Mouse (Mus musculus): ENCODE measurements around the gene Coro1b.

Coro1b gene

DNA sequence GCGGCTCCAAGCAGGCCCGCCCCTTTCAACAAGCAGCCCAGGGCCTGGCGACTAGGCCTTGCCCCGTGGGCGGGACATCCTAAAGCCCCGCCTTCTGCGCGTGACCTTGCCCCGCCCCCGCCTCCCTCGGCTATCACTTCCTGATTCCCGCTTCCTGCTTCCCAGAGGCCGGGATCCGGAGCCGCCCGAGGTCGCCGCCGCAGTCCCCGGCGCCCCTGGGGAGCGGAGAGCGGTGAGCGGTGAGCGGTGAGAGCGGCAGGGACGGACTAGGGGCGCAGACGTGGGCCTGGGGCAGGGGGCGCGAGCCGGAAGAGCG lies at the start of gene Coro1b:
Coro1b (plus strand) TSS at position 129 of the 316 bp plus-strand sequence.
- DNase-seq (ENCODE audit: low spot score) = peak; percentile 97

DNA sequence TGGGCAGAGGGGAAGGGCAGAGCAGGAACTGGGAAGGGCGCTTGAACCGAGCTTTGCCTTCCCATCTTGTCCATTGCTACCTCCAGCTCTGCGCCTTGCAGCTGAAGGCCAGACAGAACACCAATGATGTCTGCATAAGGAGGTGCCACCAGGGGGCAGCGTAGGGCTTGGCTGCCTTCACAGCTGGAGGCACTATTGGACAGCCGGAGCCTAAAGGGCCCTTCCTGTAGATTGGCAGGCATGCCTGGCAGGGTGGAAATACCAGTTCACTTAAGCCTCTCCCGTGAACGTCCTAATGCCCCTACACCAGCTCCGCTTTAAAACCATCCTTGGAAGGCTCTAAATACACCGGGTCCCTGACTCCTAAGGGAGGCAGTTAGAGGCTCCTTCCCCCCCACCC lies 49.4 kb upstream of the Coro1b start:
- peak; percentile 98 for DNase-seq (ENCODE audit: low spot score)

- DNase-seq (ENCODE audit: low spot score) = peak; percentile 74
Observed at GRCm38 (mm10) chr19:4099837-4100717, 48.3 kb upstream of the Coro1b start, which contains the start of gene Pitpnm1. Gene Pitpnm1, plus strand, starts transcription at chr19:4099998.

- DNase-seq (ENCODE audit: low spot score) = no peak
Observed at GRCm38 (mm10) chr19:4100718-4101261, 47.6 kb upstream of the Coro1b start.

DNA sequence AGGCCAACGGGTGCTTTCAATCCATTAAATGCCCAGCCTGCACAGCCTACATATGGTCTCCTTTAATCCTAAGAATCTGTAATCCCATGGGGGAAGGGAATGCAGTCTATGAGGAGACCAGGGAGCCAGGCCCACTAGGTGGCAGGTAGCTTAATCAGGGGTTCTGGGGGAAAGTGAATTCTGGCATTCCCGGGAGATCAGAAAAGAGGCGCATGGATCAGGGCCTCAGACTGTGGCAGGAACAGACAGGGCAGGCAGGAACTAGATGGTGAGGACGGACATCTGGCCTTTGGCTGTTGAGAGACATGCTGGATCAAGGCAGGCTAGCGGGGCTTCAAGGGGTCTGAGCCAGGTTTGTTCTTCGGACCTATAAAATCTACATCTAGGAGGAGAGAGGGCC lies 47.0 kb upstream of the Coro1b start:
- no peak for DNase-seq (ENCODE audit: low spot score)

DNA sequence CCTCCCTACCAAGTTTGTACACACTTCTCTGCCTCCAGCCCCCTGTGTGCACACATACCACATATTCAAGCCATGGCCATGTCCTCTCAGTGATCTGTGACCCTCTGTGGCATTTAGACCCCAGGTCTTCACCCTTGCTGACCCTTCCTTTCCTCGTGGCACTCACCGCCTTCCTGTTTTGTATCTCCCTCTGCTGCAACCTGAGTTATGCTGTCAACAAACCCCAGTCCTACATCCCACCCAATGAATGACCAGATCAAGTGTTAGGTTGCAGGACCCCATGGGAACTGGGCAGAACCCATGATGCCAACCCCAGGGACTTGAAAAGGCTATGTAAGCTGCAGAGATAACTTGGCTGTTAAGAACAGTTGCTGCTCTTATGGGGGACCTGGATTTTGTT lies 46.4 kb upstream of the Coro1b start:
- no peak for DNase-seq (ENCODE audit: low spot score)

DNA sequence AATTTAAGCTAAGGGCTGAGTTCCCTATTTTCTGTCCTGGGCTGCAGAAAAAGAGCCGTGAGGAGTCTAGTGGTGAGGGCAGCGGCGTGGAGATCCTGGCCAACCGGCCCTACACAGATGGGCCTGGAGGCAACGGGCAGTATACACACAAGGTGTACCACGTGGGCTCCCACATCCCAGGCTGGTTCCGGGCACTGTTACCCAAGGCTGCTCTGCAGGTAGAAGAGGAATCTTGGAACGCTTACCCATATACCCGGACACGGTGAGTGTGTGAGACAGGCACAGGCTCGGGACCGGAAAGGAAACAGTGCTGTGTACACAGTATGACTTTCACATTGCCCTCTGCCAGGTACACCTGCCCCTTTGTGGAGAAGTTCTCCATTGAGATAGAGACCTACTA lies 45.8 kb upstream of the Coro1b start:
- DNase-seq (ENCODE audit: low spot score) = no peak

GRCm38 (mm10) chr19:4103294-4103693 lies 45.1 kb upstream of the Coro1b start:
- no peak for DNase-seq (ENCODE audit: low spot score)

DNA sequence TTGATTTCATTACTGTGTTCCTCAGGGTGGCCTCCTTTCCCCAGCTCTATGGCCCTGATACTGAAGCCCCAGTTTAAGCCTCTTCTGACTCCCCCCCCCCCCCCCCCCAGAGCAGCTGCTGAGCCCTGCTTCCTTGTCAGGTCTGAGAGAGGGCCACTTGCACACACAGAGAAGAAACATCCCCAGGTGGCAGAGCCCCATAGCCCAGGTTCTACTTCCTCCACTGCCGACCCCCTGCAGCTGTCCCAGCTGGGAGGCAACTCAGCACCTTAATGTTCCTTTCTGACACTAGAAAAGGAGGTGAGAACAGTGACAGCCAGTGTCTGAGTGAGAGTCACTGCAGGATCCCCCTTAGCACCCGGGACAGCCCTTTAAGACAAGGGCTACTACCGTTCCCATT lies 44.6 kb upstream of the Coro1b start:
- DNase-seq (ENCODE audit: low spot score) = no peak

GRCm38 (mm10) chr19:4104675-4105194 lies 43.7 kb upstream of the Coro1b start:
- DNase-seq (ENCODE audit: low spot score) = no peak

GRCm38 (mm10) chr19:4106654-4107053 lies 41.8 kb upstream of the Coro1b start:
- no peak for DNase-seq (ENCODE audit: low spot score)

GRCm38 (mm10) chr19:4108535-4108934 lies 39.9 kb upstream of the Coro1b start:
- DNase-seq (ENCODE audit: low spot score) = no peak

GRCm38 (mm10) chr19:4112063-4112960 lies 36.1 kb upstream of the Coro1b start:
- DNase-seq (ENCODE audit: low spot score) = no peak

- DNase-seq (ENCODE audit: low spot score) = peak; percentile 99
Observed at GRCm38 (mm10) chr19:4113186-4113805, 35.1 kb upstream of the Coro1b start.

- DNase-seq (ENCODE audit: low spot score) = peak; percentile 76
Observed at GRCm38 (mm10) chr19:4113806-4114230, 34.6 kb upstream of the Coro1b start.

GRCm38 (mm10) chr19:4114551-4114950 lies 33.9 kb upstream of the Coro1b start:
- DNase-seq (ENCODE audit: low spot score) = no peak

DNA sequence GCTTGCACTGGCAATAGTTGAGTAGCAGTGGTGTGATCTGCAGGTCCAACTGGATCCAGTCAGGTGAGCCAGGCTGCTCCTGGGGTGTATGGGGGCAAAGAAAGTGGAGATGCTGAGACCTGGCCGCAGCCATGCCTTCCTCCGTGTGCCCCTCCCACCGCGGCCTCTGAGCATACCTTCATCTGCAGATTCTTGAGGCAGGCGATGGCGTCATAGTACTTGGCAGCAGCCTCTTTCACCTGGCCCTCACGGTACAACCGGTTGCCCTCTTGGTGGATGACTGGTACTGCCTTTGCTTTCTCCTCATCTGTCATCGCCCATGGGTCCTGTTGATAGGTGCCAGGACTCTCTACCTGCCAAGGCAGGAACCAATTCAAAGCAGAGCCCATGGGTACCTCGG lies 33.3 kb upstream of the Coro1b start:
- no peak for DNase-seq (ENCODE audit: low spot score)

- no peak for DNase-seq (ENCODE audit: low spot score)
Observed at GRCm38 (mm10) chr19:4115816-4116215, 32.6 kb upstream of the Coro1b start.

GRCm38 (mm10) chr19:4117006-4117405 lies 31.4 kb upstream of the Coro1b start:
- no peak for DNase-seq (ENCODE audit: low spot score)

- no peak for DNase-seq (ENCODE audit: low spot score)
Observed at GRCm38 (mm10) chr19:4118350-4118749, 30.1 kb upstream of the Coro1b start.

DNA sequence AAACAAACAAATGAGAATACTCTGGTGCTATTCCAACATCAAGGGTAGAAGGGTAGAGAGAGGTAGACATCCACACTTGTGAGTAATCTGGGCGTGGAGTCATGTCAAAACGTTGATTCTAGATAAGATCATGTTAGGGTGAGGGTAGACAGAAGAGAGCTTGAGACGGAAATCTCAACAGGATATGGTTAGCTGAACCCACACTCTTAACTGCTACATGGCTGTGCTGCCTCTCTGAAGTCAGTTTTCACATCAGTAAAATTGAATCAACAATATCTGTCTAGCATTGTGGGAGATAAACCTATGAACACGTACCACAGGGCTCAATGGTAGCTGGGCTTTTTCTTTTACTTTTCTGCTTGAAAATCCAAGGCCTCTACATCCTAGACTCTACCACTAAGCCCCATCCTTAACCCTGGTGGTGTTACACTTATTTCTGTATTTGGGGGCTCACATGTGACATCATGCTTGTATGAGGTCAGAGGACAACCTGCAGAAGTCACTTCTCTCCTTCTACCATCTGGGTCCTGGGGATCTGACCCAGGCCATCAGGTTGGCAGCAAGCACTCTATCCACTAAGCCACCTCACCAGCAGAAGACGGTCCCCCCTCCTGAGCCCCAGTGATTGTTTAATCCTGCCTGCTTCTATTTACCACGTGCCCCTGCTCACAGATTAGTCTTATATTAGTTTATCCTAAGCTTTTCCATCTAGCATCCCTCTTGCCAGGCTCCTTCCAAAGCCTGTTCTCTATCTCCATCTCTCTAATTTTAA lies 28.5 kb upstream of the Coro1b start:
- DNase-seq (ENCODE audit: low spot score) = no peak
